Mouse (Mus musculus) thymus, postnatal 14 days (tissue): ENCODE measurements around the gene Olfr961.

Experiments
- DNase-seq: peaks from one replicate; pipeline ENCODE4 v3.0.0; 2021

Olfr961 gene

GRCm38 (mm10) chr9:39644785-39645184, at the start of gene Olfr961:
TSS of gene Olfr961 (plus strand) at chr9:39645085.
- no peak for DNase-seq

- DNase-seq = no peak
Measured at GRCm38 (mm10) chr9:39602536-39603332, 42.2 kb upstream of the Olfr961 start.

GRCm38 (mm10) chr9:39603333-39603845, 41.5 kb upstream of the Olfr961 start:
- no peak for DNase-seq

GRCm38 (mm10) chr9:39603999-39604453, 40.9 kb upstream of the Olfr961 start, which contains the start of gene AW551984:
TSS of gene AW551984 (minus strand) at chr9:39604403.
- DNase-seq = no peak

- DNase-seq = no peak
Measured at GRCm38 (mm10) chr9:39608497-39608896, 36.4 kb upstream of the Olfr961 start.

- no peak for DNase-seq
Measured at GRCm38 (mm10) chr9:39610355-39610754, 34.5 kb upstream of the Olfr961 start, which contains the start of gene Olfr148. TSS of gene Olfr148 (plus strand) at chr9:39610655.

- no peak for DNase-seq
Measured at GRCm38 (mm10) chr9:39611953-39612352, 32.9 kb upstream of the Olfr961 start.

GRCm38 (mm10) chr9:39621073-39621472, 23.8 kb upstream of the Olfr961 start, which contains the start of gene Olfr960:
TSS of gene Olfr960 (plus strand) at chr9:39621373.
- DNase-seq = no peak

- DNase-seq = no peak
Measured at GRCm38 (mm10) chr9:39623783-39624182, 21.1 kb upstream of the Olfr961 start.

- no peak for DNase-seq
Measured at GRCm38 (mm10) chr9:39624711-39625110, 20.2 kb upstream of the Olfr961 start.

- DNase-seq = no peak
Measured at GRCm38 (mm10) chr9:39629069-39629468, 15.8 kb upstream of the Olfr961 start.

GRCm38 (mm10) chr9:39633913-39634594, 10.8 kb upstream of the Olfr961 start:
- DNase-seq = no peak

- no peak for DNase-seq
Measured at GRCm38 (mm10) chr9:39647382-39647781, 2.5 kb downstream of the Olfr961 start.

- DNase-seq = no peak
Measured at GRCm38 (mm10) chr9:39654756-39655396, 10.0 kb downstream of the Olfr961 start.

- no peak for DNase-seq
Measured at GRCm38 (mm10) chr9:39666905-39667304, 22.0 kb downstream of the Olfr961 start, which contains the start of gene Olfr963. TSS of gene Olfr963 (plus strand) at chr9:39667205.

- DNase-seq = no peak
Measured at GRCm38 (mm10) chr9:39669723-39670122, 24.8 kb downstream of the Olfr961 start.

GRCm38 (mm10) chr9:39674820-39675219, 29.9 kb downstream of the Olfr961 start:
- no peak for DNase-seq

GRCm38 (mm10) chr9:39678557-39678956, 33.7 kb downstream of the Olfr961 start:
- DNase-seq = no peak

- no peak for DNase-seq
Measured at GRCm38 (mm10) chr9:39679280-39679679, 34.4 kb downstream of the Olfr961 start.
